Mouse (Mus musculus): Measurements from ENCODE around the gene Gm17018. TPM values are rescaled to one million over a fixed set of nuclear protein-coding genes. Genes with fewer than 3 reads are reported as not detected.

The Gm17018 gene
- 155 and 176 TPM in 2 replicates for polyA plus RNA-seq (2021; fragmentation: Nextera tagmentation)
- long read RNA-seq, experiment 1, transcript Gm17018-201 (6 exons, 1,353 nt): major isoform, 150 of 192 reads
- long read RNA-seq, experiment 1, partial matches to known transcripts: 8 of 192 reads
- long read RNA-seq, experiment 1, other reads (novel, unspliced or antisense): 34 of 192 reads
- long read RNA-seq, experiment 2, transcript Gm17018-201 (6 exons, 1,353 nt): major isoform, 40 of 57 reads
- long read RNA-seq, experiment 2, partial matches to known transcripts: 1 of 57 reads
- long read RNA-seq, experiment 2, other reads (novel, unspliced or antisense): 16 of 57 reads

DNA sequence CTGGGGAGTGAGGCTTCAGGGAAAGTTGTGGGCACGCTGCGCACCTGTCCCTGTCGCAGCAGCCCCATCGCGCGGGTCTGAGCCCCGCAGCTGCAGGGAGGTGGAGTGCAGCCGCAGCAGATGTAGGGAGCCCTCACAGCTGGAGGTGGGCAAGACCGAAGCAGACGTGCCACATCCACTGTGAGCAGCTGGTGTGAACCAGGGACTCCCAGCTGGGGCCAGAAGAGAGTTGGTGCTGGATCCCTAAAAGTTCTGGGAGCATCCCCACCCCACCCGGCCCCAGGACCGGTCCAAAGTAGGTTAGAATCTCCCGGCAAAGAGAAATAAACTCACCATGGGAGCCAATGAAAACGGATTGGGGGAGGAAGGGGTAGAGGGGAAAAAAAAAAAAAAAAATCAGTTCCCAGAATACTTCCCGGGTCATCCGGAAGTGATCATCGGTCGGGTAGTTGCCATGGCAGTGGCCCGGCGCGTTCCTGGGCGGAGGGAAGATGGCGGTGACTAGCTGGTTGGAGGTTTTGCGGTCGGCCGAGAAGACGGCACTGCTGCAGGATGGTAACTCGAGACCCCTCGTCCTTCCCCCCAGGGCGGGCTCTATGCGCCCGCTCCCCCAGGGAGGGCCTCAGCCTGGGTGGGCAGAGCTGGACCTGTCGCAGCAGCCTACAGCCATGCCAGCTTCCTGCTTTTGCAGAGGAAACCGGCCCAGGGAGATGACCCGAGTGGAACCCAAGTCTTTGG is at the start of gene Gm17018, which contains the start of gene Poll:
Gm17018 (plus strand) TSS at position 463 of the 738 bp plus-strand sequence.
Poll (minus strand) TSS at position 379 of the 738 bp plus-strand sequence.

Other genes with a start within 250 kb of the Gm17018 start
- gene Btrc, start 196.9 kb upstream of the Gm17018 start, polyA plus RNA-seq (2021; fragmentation: Nextera tagmentation): 68.5 and 68.9 TPM in 2 replicates
- gene Poll, start 84 bp upstream of the Gm17018 start, polyA plus RNA-seq (2021; fragmentation: Nextera tagmentation): 10.6 and 12.7 TPM in 2 replicates
- 6.9 and 8.1 TPM in 2 replicates for gene Fbxw4, start 99.7 kb downstream of the Gm17018 start, polyA plus RNA-seq (2021; fragmentation: Nextera tagmentation)
- gene Fgf8, start 182.3 kb downstream of the Gm17018 start, polyA plus RNA-seq (2021; fragmentation: Nextera tagmentation): 0.25 TPM in 1 of 2 replicates, not detected in the other
- 6.0 and 6.1 TPM in 2 replicates for gene Npm3, start 189.0 kb downstream of the Gm17018 start, polyA plus RNA-seq (2021; fragmentation: Nextera tagmentation)
- gene Mgea5, start 223.2 kb downstream of the Gm17018 start, polyA plus RNA-seq (2021; fragmentation: Nextera tagmentation): 22.7 and 25.1 TPM in 2 replicates